Mouse (Mus musculus): ENCODE data around the gene Scml4.

The Scml4 gene

GRCm38 (mm10) chr10:42901361-42901760 lies 41.2 kb downstream of the Scml4 start:
- no peak for DNase-seq (ENCODE audit: extremely low spot score, low spot score)

DNA sequence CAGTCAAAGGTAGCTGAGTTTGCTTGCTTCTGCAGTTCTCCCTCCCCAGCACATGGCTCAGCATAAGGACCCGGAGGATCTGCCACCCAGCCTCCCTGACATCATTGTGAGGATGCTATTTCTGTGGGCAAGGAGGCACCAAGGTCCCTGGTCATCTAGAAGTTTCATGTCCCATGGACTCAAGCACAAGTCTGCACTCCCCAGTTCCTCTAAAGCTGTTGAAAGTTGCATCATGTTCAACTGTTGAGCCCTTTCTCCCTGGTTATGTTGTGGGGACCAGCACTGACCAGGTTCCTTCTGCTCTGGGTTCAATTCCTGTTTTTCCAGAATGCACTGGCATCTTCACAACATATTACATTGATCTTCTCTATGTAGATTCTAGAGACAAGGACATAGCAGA lies 42.9 kb downstream of the Scml4 start:
- DNase-seq (ENCODE audit: extremely low spot score, low spot score): no peak

- DNase-seq (ENCODE audit: extremely low spot score, low spot score): no peak
Observed at GRCm38 (mm10) chr10:42908562-42908961, 48.4 kb downstream of the Scml4 start.

DNA sequence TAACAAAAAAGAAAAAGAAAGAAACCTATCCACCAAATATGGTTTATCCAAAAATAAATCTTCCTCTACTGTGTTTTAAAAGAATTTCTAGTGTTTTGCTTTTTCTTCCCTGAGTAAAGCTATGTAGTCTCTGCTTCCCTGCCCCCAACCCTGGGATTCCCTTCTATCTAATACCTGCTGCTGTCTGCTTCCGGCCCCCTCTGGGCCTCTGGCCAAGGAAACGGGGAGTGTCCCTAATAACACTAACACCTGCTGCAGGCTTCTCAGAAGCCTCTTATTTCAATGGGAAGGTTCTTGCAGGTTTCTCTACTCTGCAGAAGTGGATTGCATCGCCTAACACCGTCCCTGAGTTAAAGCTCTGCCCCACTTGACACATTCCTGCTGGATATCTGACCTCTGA lies 50.4 kb downstream of the Scml4 start:
- DNase-seq (ENCODE audit: extremely low spot score, low spot score): no peak

GRCm38 (mm10) chr10:42912056-42912455 lies 51.9 kb downstream of the Scml4 start:
- no peak for DNase-seq (ENCODE audit: extremely low spot score, low spot score)

DNA sequence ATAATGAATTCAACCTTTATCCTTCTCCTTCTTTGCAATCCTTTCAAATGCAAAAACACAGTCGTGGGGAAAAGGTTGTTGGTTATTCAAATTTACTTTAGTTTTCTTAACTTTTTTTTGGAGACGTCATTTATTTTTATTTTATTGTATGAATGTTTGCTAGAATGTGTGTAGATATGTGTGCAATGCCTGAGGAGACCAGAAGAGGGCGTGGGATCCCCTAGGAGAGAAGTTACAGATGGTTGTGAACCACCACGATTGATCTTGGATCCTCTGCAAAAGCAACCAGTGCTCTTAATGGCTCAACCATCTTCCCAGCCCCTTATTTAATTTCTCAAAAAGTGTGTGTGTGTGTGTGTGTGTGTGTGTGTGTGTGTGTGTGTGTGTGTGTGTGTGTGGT lies 53.0 kb downstream of the Scml4 start:
- no peak for DNase-seq (ENCODE audit: extremely low spot score, low spot score)

GRCm38 (mm10) chr10:42914146-42914545 lies 54.0 kb downstream of the Scml4 start:
- no peak for DNase-seq (ENCODE audit: extremely low spot score, low spot score)

GRCm38 (mm10) chr10:42917355-42917754 lies 57.2 kb downstream of the Scml4 start:
- no peak for DNase-seq (ENCODE audit: extremely low spot score, low spot score)

GRCm38 (mm10) chr10:42919786-42920185 lies 59.6 kb downstream of the Scml4 start:
- DNase-seq (ENCODE audit: extremely low spot score, low spot score): no peak

GRCm38 (mm10) chr10:42925103-42925866 lies 65.1 kb downstream of the Scml4 start:
- no peak for DNase-seq (ENCODE audit: extremely low spot score, low spot score)

DNA sequence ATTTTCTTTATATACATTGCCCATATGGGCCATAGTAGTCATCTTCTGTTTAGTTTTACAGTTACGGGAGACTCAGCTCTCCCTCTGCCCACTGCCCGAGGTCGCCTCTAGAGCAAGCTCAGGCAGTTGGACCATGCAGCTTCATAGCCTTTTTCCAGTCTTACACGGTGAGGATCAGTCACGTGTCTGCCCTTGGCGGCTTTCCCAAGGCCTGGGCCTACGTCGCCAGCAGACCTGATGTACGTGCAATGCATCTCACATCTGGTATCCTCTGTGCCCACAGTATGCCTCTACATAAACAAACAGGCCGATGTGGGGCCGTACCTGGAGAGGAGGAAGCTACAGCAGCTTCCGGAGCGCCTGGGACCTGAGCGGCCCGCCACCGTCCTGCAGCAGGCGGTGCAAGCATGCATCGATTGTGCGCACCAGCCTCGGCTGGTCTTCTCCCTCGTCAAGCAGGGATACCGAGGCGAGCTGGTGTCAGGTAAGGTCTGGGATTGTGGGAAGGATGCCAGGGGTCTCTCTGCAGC lies 70.0 kb downstream of the Scml4 start:
- DNase-seq (ENCODE audit: extremely low spot score, low spot score): no peak

DNA sequence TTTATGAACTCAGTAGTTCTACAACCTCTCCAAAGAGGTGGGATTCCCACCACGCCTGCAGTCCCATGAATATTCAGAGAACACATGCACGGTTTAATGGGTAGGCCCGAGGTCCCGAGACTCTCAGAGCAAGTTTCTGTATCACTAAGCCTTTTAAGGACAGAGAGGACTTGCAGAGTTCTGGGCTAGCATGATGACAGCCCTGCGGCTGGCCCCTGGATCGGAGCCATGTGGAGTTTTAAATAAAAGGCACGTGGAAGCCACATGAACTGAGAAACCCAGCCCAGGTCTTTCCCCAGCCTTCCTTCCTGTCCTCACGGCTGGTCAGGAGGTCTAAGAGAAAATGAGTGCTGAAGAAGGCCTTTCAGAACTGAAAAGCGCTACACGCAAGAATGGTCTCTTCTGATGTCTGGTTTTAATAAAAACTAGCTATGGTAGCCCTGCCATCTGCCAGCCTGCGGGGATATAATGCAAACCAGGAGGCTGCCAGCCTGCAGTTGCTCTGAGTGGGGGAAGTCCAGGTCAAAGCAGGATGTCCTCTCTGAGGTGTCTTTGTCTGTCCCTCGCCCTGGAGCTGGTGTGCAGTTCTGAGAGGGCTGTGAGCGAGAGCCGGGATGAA lies 72.8 kb downstream of the Scml4 start:
- no peak for DNase-seq (ENCODE audit: extremely low spot score, low spot score)

GRCm38 (mm10) chr10:42934672-42935071 lies 74.5 kb downstream of the Scml4 start:
- no peak for DNase-seq (ENCODE audit: extremely low spot score, low spot score)

GRCm38 (mm10) chr10:42936205-42936604 lies 76.0 kb downstream of the Scml4 start:
- no peak for DNase-seq (ENCODE audit: extremely low spot score, low spot score)

DNA sequence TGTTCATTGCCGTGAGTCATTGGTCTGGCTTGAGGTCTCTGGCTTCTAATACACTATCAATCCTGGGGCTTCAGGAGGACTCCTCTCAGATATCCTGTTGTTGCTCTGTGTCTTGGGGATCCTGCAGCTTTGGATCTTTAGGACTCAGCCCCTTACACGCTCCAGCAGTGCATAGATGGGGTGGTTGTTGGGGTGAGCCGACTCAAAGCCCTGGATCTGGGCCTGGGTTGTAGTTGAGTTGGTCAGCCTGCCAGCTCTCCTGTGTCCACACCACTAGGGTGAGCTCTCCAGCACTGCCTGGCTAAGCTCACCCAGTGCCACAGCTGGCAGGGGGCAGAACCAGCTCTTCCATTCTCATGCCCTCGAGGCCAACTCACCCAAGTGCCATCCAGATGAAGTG lies 78.2 kb downstream of the Scml4 start:
- no peak for DNase-seq (ENCODE audit: extremely low spot score, low spot score)

GRCm38 (mm10) chr10:42939691-42940090 lies 79.5 kb downstream of the Scml4 start:
- DNase-seq (ENCODE audit: extremely low spot score, low spot score): no peak

DNA sequence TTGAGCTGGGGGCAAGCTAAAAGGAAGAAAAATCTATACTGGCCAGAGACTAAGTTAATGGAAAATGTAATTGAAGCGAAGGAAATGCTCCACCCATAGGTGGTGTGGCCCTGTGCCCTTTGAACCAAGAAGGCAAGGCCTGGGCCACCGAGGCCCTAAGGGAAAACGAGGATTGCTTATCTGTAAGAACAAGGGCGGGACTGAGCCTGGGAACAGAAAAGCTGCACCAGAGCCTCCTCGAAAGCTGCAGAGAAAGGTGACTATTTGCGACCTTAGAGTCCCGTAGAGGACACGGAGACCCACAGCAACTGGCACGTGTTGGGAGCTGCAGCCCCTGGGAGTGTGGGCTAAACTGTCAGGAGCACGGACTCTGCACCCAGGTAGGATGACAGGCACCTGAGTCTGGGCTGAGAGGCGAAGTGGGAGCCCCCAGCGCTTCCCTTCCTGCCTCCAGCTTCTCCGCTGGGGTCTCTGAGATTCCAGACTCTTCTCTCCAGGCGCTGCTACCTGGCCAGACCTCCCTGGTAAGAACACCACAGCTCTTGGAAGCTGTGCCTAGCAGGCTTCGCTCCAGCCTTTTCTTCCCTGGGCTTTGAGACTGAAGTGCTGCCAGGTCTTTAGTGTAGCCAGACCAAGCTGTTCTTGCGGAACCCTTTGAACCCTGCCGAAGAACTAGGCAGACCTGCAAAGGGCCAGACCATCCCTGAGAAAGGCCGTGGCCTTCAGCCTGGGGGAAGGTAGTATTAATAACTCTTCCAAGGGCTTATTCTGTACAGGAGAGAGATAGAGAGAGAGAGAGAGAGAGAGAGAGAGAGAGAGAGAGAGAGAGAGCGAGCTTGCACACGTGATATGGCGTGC lies 80.3 kb downstream of the Scml4 start:
- no peak for DNase-seq (ENCODE audit: extremely low spot score, low spot score)

DNA sequence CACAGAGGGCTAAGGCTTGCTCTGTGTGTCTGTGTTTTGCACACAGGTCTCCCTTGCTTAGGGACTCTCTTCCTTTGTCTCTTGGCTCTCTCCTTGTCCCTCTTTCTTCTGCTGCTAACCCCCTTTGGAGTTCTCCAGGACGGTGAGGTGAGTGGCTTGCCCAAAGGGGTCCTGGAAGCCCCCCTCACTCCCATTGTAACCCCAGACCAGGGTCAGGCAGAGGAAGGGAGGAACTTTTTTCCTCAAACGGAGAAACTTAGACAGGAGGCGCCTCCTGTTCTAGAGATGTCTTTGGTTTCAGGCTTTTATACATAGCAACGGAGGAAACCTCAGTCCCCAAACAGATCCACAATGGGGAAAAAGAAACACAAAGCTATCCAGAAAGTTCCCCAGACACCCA lies 81.1 kb downstream of the Scml4 start:
- no peak for DNase-seq (ENCODE audit: extremely low spot score, low spot score)

GRCm38 (mm10) chr10:42941697-42942221 lies 81.6 kb downstream of the Scml4 start:
- DNase-seq (ENCODE audit: extremely low spot score, low spot score): peak; percentile 72

DNA sequence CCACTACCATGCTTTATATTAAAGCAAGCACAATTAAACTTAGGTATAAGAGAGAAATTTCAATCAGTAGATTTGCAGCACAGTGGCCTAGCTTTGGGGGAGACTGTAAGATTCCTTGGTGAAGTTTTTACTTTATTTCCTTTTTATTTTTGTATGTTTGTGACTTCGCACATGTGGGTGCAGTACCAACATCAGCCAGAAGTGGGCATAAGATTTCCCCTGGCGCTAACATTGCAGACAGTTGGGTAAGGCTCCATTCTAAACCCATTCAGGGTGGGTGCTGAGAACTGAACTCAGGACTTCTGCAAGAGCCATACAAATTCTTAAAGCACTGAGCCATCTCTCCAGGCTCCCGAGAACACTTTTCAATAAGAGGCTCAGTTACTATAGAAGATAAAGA lies 82.1 kb downstream of the Scml4 start:
- no peak for DNase-seq (ENCODE audit: extremely low spot score, low spot score)

DNA sequence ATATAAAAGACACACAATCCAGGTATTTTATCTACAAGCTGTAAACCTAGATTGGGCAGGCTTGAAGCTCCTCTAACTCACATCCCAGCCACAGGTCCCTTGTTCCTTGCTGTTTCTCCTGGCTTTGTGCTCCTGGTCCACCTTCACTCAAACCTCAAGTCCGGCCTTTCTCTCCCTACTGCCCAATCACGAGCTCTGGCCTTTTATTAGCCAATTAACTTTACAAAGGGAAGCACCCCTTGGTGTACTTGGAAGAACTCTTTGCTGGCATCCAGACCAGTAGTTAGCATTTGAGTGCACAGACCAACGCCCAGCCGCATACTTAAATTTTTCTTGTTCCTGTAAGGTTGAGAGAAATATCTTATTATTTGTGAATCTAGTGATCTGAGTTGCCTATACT lies 85.1 kb downstream of the Scml4 start:
- no peak for DNase-seq (ENCODE audit: extremely low spot score, low spot score)

- no peak for DNase-seq (ENCODE audit: extremely low spot score, low spot score)
Observed at GRCm38 (mm10) chr10:42947336-42947735, 87.2 kb downstream of the Scml4 start.

Measured in neural tube, embryonic 10.5 days (tissue).